Mouse (Mus musculus): ENCODE data around the gene Gtpbp10.

- TF ChIP-seq CTCF (IDR thresholded peaks at IDR 0.05; ENCODE audit: extremely low read depth, insufficient read depth, insufficient read length, insufficient replicate concordance), result no peak
- no peak for TF ChIP-seq POLR2A (IDR thresholded peaks at IDR 0.05; ENCODE audit: low read depth, low read length)
Measured at GRCm38 (mm10) chr5:5515411-5515810, 43.9 kb downstream of the Gtpbp10 start.
